Mouse (Mus musculus) thymus, postnatal 14 days (tissue): ENCODE results near the gene Exoc3l.

Source experiments
- DNase-seq: peaks from one replicate; pipeline ENCODE4 v3.0.0; 2021

Gene Exoc3l

GRCm38 (mm10) chr8:105265128-105265527, 30.8 kb downstream of the Exoc3l start:
- peak; percentile 60 for DNase-seq

GRCm38 (mm10) chr8:105264024-105264982, 31.6 kb downstream of the Exoc3l start, which contains the start of the genes Tradd and Fbxl8:
Gene Tradd (minus strand): TSS chr8:105264609.
Gene Fbxl8 (plus strand): TSS chr8:105264648.
- peak; percentile 81 for DNase-seq

GRCm38 (mm10) chr8:105263244-105263912, 32.5 kb downstream of the Exoc3l start:
- no peak for DNase-seq

- DNase-seq, result no peak
Observed at GRCm38 (mm10) chr8:105261326-105261980, 34.4 kb downstream of the Exoc3l start.

- DNase-seq, result no peak
Observed at GRCm38 (mm10) chr8:105260371-105261099, 35.4 kb downstream of the Exoc3l start.

- DNase-seq, result peak; percentile 83
Observed at GRCm38 (mm10) chr8:105259721-105260320, 36.1 kb downstream of the Exoc3l start.

- DNase-seq, result no peak
Observed at GRCm38 (mm10) chr8:105258911-105259720, 36.8 kb downstream of the Exoc3l start.

GRCm38 (mm10) chr8:105257318-105258114, 38.4 kb downstream of the Exoc3l start:
- DNase-seq, result no peak

GRCm38 (mm10) chr8:105254966-105255350, 40.9 kb downstream of the Exoc3l start, which contains the start of gene B3gnt9:
Gene B3gnt9 (minus strand): TSS chr8:105255153.
- DNase-seq, result peak; percentile 81

GRCm38 (mm10) chr8:105254152-105254965, 41.5 kb downstream of the Exoc3l start:
- DNase-seq, result peak; percentile 98

GRCm38 (mm10) chr8:105253766-105254151, 42.1 kb downstream of the Exoc3l start:
- peak; percentile 31 for DNase-seq

GRCm38 (mm10) chr8:105252680-105253537, 43.0 kb downstream of the Exoc3l start:
- DNase-seq, result no peak

GRCm38 (mm10) chr8:105251954-105252353, 43.9 kb downstream of the Exoc3l start:
- DNase-seq, result no peak

GRCm38 (mm10) chr8:105241016-105241415, 54.9 kb downstream of the Exoc3l start:
- DNase-seq, result no peak
